In the genomic region with DNA sequence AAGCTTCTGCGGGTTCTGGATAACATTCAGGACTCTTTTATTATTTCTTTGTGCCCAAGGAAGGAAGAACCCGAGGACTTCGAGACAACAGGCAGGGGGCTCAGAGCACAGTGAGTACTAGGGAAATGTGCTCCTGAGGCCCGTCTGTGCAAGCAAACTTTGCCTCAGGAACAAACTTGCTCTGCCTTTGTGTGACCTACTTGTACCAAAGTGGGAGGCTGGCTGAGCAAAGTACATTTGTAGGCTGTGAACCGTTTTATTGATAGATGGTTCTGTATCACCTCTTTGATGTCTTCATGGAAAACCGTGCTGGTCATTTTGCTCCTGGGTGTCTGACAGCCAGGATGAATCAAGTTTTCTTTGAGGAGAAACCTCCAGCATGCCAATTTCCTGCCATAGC, we compare ENCODE assay signal across 24 mouse cellular contexts.
"Had no signal": no experiment of that assay in that cellular context is flagged by ENCODE, and none has a peak within 500 bp of the region (broad histone marks: within the 10 kb centered on the region; RNA-seq: fewer than 3 reads in every experiment).

No protein-coding gene starts in this region.

- H3K9me3 ChIP-seq: forebrain, embryonic 15.5 days; limb, embryonic 15.5 days; liver, embryonic 12.5 days had no signal

- H3K27ac ChIP-seq: forebrain, embryonic 15.5 days; heart, adult 2 months; heart, embryonic 13.5 days; heart, embryonic 15.5 days; hindbrain, embryonic 13.5 days; hindbrain, embryonic 15.5 days; hindbrain, postnatal 0 days; kidney, postnatal 0 days; limb, embryonic 13.5 days; limb, embryonic 15.5 days; liver, embryonic 12.5 days; liver, embryonic 14.5 days had no signal

- ATAC-seq: forebrain, embryonic 15.5 days; forebrain, postnatal 0 days; hindbrain, postnatal 0 days; intestine, embryonic 16.5 days; liver, embryonic 12.5 days had no signal

- H3K4me1 ChIP-seq: forebrain, embryonic 15.5 days; heart, embryonic 13.5 days; heart, embryonic 15.5 days; hindbrain, embryonic 13.5 days; hindbrain, embryonic 15.5 days; limb, embryonic 13.5 days; limb, embryonic 15.5 days; liver, embryonic 12.5 days had no signal

- H3K4me3 ChIP-seq: forebrain, embryonic 15.5 days; heart, adult 2 months; heart, embryonic 13.5 days; heart, embryonic 15.5 days; hindbrain, embryonic 13.5 days; hindbrain, embryonic 15.5 days; limb, embryonic 13.5 days; limb, embryonic 15.5 days; liver, embryonic 12.5 days had no signal

- H3K9ac ChIP-seq: forebrain, embryonic 15.5 days; forebrain, postnatal 0 days; heart, embryonic 13.5 days; heart, embryonic 15.5 days; hindbrain, embryonic 13.5 days; hindbrain, embryonic 15.5 days; limb, embryonic 13.5 days; limb, embryonic 15.5 days; liver, embryonic 12.5 days; liver, embryonic 14.5 days had no signal

- H3K36me3 ChIP-seq: forebrain, embryonic 15.5 days; heart, embryonic 13.5 days; heart, embryonic 15.5 days; hindbrain, embryonic 13.5 days; hindbrain, embryonic 15.5 days; limb, embryonic 13.5 days; limb, embryonic 15.5 days; liver, embryonic 12.5 days had no signal

- DNase-seq: forebrain, postnatal 0 days; gastrocnemius, postnatal 14 days; gastrocnemius, postnatal 36 days; heart, adult 11 months; heart, adult 2 months; heart, postnatal 14 days; heart, postnatal 36 days; layer of hippocampus, adult 9-11 months; layer of hippocampus, postnatal 36 days; left cerebral cortex, postnatal 4 days; lung, adult 18-20 months had no signal

- H3K4me2 ChIP-seq: forebrain, embryonic 15.5 days; heart, embryonic 11.5 days; heart, embryonic 13.5 days; heart, embryonic 15.5 days; hindbrain, embryonic 13.5 days; hindbrain, embryonic 15.5 days; limb, embryonic 13.5 days; limb, embryonic 15.5 days; liver, embryonic 12.5 days had no signal

- H3K27me3 ChIP-seq: forebrain, embryonic 15.5 days; heart, embryonic 13.5 days; heart, embryonic 15.5 days; hindbrain, embryonic 13.5 days; hindbrain, embryonic 15.5 days; limb, embryonic 13.5 days; limb, embryonic 15.5 days; liver, embryonic 12.5 days had no signal
